Mouse (Mus musculus) forebrain, embryonic 15.5 days (tissue): Measurements from ENCODE around the gene Adora2b. TPM values are rescaled to one million over a fixed set of nuclear protein-coding genes. Genes with fewer than 3 reads are reported as not detected.
A peak's percentile ranks its signal among the peaks of the same experiment; 100 is the strongest.
"Not testable (repeated sequence)": the region's sequence is repeated elsewhere in the genome, so short reads cannot be mapped to it uniquely, and the experiment has no call there.

Source experiments
- ATAC-seq: fragments of 200-750 bp; cut with Nextera tagmentation; replicated peaks from 2 replicates; pipeline ENCODE4 v1.8.0; 2017; ENCODE audit warnings: mild to moderate bottlenecking, moderate TSS enrichment, moderate library complexity
- H3K27ac ChIP-seq: fragments of 300-500 bp; sonication (generic); replicated peaks from 2 replicates; pipeline ENCODE4 v1.5.1; 2015; ENCODE audit warnings: mild to moderate bottlenecking, inconsistent platforms
- H3K27me3 ChIP-seq: fragments of 300-500 bp; sonication (generic); 2 replicates; pipeline ENCODE4 v1.6.1; 2015; ENCODE audit warnings: inconsistent platforms
- H3K36me3 ChIP-seq: fragments of 300-500 bp; sonication (generic); 2 replicates; pipeline ENCODE4 v1.6.1; 2015; ENCODE audit warnings: mild to moderate bottlenecking, inconsistent platforms
- H3K4me1 ChIP-seq: fragments of 300-500 bp; sonication (generic); 2 replicates; pipeline ENCODE4 v1.6.1; 2015; ENCODE audit warnings: inconsistent platforms
- H3K4me2 ChIP-seq: fragments of 300-500 bp; sonication (generic); replicated peaks from 2 replicates; pipeline ENCODE4 v1.6.1; 2015; ENCODE audit warnings: mild to moderate bottlenecking, inconsistent platforms
- H3K4me3 ChIP-seq: fragments of 300-500 bp; sonication (generic); 2 replicates; pipeline ENCODE4 v1.5.1; 2015; ENCODE audit warnings: mild to moderate bottlenecking, inconsistent platforms
- H3K9ac ChIP-seq: fragments of 300-500 bp; sonication (generic); replicated peaks from 2 replicates; pipeline ENCODE4 v1.6.1; 2015; ENCODE audit warnings: mild to moderate bottlenecking, inconsistent platforms
- H3K9me3 ChIP-seq: fragments of 300-500 bp; sonication (generic); 2 replicates; pipeline ENCODE4 v1.6.1; 2016; ENCODE audit warnings: inconsistent platforms
- WGBS: fragments of 180-500 bp; shearing (Covaris S2); methylation state at CpG from one replicate; pipeline ENCODE4 v1.1.7; 2015; ENCODE audit warnings: mixed read lengths; 5-methylcytosine and 5-hydroxymethylcytosine counted together
- polyA plus RNA-seq: library from polyadenylated mRNA; unstranded; fragments of >200 nt; fragmentation: Nextera tagmentation; extraction: Ambion mirVana; gene quantifications from 2 replicates; pipeline ENCODE4 v1.2.1, GENCODE M21; 2015

The Adora2b gene
- polyA plus RNA-seq, 1 experiment from 2014 or later = 2.4 TPM

DNA sequence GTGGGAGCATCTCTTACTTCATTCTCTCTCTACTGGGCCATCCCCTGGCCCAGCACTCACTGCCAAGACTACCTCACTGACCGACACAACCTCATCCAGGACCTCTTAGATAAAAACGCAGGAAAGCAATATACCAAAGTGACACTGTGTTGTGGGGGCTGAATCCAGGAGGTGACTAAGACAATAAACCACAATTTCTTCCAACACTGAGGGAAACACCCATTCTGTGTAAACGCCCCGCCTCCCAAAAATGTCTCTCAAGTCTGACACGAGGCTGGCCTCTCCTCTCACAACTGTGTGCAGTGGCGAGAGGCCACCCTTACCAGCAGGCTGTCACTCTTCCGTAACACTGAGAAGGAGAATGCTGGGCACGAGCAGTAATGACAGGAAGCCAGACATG lies 19.6 kb downstream of the Adora2b start:
- no peak overlapping the region for H3K9ac ChIP-seq
- H3K4me3 ChIP-seq = no peak overlapping the region
- H3K36me3 ChIP-seq = no peaks in the 10 kb centered on the region
- H3K9me3 ChIP-seq = no peaks in the 10 kb centered on the region
- no peak overlapping the region for H3K4me2 ChIP-seq
- peaks cover 15% of the 10 kb centered on the region for H3K4me1 ChIP-seq
- no peaks in the 10 kb centered on the region for H3K27me3 ChIP-seq
- ATAC-seq = no peak
- WGBS = 84% methylated on average over 8 of the region's 8 CpGs
- no peak overlapping the region for H3K27ac ChIP-seq

DNA sequence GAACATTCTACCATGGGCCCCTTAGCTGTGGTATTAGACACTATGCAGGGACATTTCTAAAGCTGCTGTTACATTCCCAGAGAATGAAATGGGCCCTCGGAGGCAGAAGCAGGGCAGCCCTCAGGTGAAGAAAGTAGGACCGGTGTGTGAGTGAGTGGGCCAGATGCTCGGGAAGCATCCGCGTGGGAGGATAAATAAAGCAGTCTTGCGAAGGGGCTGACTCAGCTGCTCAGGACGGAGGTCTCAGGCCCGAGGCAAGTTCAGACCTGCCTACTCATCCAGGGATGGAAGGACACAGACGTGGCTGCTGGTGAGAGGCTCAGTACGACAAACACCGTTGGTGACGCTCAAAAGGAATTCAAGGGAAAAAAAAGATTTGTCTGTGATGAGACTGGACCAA lies 20.3 kb downstream of the Adora2b start:
- Histone ChIP-seq H3K27ac (no peak overlapping the region), H3K9me3 (no peaks in the 10 kb centered on the region), H3K4me3 (no peak overlapping the region), H3K9ac (no peak overlapping the region), H3K36me3 (no peaks in the 10 kb centered on the region), H3K4me2 (no peak overlapping the region), H3K4me1 (peaks cover 15% of the 10 kb centered on the region), H3K27me3 (no peaks in the 10 kb centered on the region)
- WGBS = 89% methylated on average over 12 of the region's 12 CpGs
- no peak for ATAC-seq

DNA sequence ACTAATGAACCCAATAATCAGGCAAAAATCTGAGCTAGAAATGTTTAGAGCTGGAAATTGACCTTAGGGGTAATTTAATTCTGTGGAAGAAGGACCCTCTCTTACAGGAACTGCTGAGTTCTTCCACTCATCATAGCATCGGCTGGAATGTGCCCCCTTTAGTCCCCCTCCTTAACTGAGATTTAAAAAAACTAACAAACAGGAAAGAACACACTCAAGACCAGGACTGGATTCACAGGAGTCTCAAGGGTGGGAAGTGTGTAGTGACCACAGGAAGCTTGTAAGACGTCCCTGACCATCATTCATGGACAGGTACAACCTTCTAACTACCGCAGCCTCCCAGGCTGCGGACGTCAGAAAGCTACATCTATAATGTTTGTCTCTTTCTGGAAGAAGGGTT lies 22.1 kb downstream of the Adora2b start:
- peaks cover 15% of the 10 kb centered on the region for H3K4me1 ChIP-seq
- no peaks in the 10 kb centered on the region for H3K36me3 ChIP-seq
- WGBS = 71% methylated on average over 5 of the region's 5 CpGs
- H3K9me3 ChIP-seq = no peaks in the 10 kb centered on the region
- ATAC-seq = no peak
- no peak overlapping the region for H3K9ac ChIP-seq
- no peak overlapping the region for H3K27ac ChIP-seq
- H3K4me3 ChIP-seq = no peak overlapping the region
- no peak overlapping the region for H3K4me2 ChIP-seq
- H3K27me3 ChIP-seq = no peaks in the 10 kb centered on the region

DNA sequence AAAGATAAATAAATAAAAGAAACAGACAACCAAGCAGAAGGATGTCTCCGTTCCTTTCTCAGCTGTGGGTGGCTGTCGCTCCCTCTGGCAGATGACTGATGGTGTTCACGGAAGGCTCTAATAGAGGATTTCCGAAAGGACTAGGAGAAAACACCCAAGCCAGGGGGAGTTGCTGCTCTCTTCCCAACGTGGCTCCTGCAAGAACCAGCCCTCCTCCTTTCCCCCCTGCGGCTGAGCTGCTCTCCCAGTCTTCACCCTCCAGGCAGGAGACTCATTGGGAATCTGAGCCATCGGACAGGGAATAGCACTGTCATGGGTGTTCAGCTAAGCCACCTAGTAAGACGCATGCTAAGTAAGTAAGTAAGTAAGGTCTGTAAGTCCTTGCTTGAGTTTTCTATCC lies 28.3 kb downstream of the Adora2b start:
- no peak for ATAC-seq
- Histone ChIP-seq H3K36me3 (no peaks in the 10 kb centered on the region), H3K27ac (no peak overlapping the region)

GRCm38 (mm10) chr11:62278027-62278426 lies 29.2 kb downstream of the Adora2b start:
- H3K9ac ChIP-seq = no peak overlapping the region
- no peaks in the 10 kb centered on the region for H3K9me3 ChIP-seq
- no peaks in the 10 kb centered on the region for H3K27me3 ChIP-seq
- peaks cover 11% of the 10 kb centered on the region for H3K4me1 ChIP-seq
- H3K36me3 ChIP-seq = no peaks in the 10 kb centered on the region
- no peak overlapping the region for H3K4me2 ChIP-seq
- no peak for ATAC-seq
- no peak overlapping the region for H3K4me3 ChIP-seq
- WGBS = 28% methylated on average over 5 of the region's 5 CpGs
- H3K27ac ChIP-seq = no peak overlapping the region

More for the DNA sequence above, 28.3 kb downstream of the Adora2b start:
- no peaks in the 10 kb centered on the region for H3K27me3 ChIP-seq
- no peaks in the 10 kb centered on the region for H3K9me3 ChIP-seq
- WGBS = 65% methylated on average over 8 of the region's 8 CpGs
- peaks cover 4% of the 10 kb centered on the region for H3K4me1 ChIP-seq
- H3K4me3 ChIP-seq = no peak overlapping the region
- no peak overlapping the region for H3K4me2 ChIP-seq
- H3K9ac ChIP-seq = no peak overlapping the region

DNA sequence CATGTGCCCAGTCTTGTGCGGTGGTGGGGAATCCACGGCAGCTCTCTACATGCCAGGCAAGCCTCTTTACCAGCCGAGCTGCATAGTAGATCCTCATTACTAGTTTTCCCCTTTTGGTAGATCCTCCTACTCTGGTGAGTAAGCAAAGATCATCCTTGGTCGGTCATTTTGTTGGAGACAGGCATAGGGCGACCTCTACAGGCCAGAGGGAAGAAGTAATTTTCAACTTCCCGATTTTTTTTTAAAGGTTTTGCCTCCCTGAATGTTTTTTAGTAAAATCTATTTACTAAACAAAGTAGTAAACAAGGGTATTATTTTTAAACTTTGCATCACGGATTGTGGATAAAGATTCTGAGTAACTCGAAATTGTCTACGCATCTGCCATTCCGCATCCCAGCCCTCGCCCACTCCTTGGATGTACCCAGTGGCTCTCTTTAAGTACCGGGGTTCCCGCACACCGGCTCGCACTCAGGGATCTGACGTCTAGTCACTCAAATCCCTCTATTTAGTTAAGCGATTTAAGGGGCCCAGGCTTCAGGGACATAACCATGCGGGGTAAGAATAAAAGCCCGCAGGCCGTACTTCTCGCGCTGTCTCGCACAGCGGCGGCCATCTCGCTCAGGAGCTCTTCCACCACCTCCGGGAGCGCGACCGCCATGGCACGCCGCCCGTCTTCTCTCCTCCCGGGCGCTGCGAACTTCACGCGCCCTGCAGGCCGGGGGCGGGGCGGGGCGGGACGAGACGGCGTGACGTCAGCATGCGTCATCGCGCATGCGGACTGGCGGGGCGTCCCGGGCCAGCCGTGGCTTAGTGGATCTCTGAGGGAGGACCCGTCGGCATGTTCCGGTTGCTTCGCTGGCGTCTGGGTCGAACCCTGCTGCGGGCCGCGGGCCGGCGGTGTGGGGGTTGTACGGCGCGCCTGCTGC lies 32.2 kb downstream of the Adora2b start, which contains the start of the genes Zswim7 and Ttc19:
Gene Zswim7 (minus strand): TSS at position 701 of the 926 bp plus-strand sequence.
Gene Ttc19 (plus strand): TSS at position 799 of the 926 bp plus-strand sequence.
- H3K9ac ChIP-seq = peak within 1 kb of the TSS; percentile 74
- H3K4me2 ChIP-seq = peak within 1 kb of the TSS; percentile 77
- peak within 1 kb of the TSS; percentile 73 for H3K4me3 ChIP-seq
- H3K27me3 ChIP-seq = no peaks in the 10 kb centered on the region
- H3K27ac ChIP-seq = peak within 1 kb of the TSS; percentile 82
- H3K9me3 ChIP-seq = no peaks in the 10 kb centered on the region
- under 1% methylated on average over 68 of the region's 68 CpGs for WGBS
- peaks cover 23% of the 10 kb centered on the region for H3K36me3 ChIP-seq
- H3K4me1 ChIP-seq = peaks cover 11% of the 10 kb centered on the region
- ATAC-seq = peak; percentile 97

- Histone ChIP-seq H3K4me3 (peak overlapping the region; percentile 73), H3K36me3 (peaks cover 26% of the 10 kb centered on the region), H3K27me3 (no peaks in the 10 kb centered on the region), H3K4me2 (peak overlapping the region; percentile 77), H3K9ac (peak overlapping the region; percentile 74), H3K9me3 (no peaks in the 10 kb centered on the region), H3K4me1 (peaks cover 11% of the 10 kb centered on the region), H3K27ac (peak overlapping the region; percentile 82)
- WGBS = under 1% methylated on average over 46 of the region's 57 CpGs
- ATAC-seq = no peak; the same call in none of the 2 replicates
These were observed 32.8 kb downstream of the Adora2b start for GRCm38 (mm10) chr11:62281601-62281997.

DNA sequence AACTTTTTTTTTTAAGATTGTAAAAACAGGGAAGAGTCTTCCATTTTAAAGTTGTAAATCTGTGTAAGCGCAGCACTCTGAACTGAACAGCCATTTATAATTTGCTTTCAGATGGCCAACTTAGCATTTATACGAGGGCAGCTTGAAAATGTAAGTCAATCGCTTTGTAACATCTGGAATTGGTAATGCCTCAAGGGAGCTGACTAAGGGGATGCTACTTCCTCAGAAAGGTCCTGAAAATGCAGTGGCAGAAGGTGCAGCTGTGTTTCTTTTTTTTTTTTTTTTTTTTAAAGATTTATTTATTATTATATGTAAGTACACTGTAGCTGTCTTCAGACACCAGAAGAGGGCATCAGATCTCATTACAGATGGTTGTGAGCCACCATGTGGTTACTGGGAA lies 35.2 kb downstream of the Adora2b start:
- not testable (repeated sequence) for ATAC-seq

DNA sequence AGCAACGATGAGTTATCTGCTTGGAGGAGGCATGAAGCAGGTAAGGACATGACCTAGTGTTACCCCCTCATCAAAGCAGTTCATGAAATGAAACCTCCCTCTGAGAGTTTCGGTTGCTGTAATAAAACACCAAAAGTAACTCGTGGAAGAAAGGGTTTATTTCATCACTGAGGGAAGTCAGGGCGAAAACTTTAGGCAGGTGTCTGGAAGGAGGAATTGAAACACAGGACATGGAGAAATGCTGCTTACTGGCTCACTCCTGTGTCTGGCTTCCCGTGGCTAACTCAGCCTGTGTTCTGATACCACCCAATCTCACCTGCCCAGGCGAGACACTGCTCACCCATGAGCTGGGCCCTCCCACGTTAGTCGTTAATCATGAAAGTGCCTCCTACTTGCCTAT lies 36.2 kb downstream of the Adora2b start:
- no peaks in the 10 kb centered on the region for H3K27me3 ChIP-seq
- peaks cover 39% of the 10 kb centered on the region for H3K36me3 ChIP-seq
- H3K4me1 ChIP-seq = peaks cover 11% of the 10 kb centered on the region
- H3K9me3 ChIP-seq = no peaks in the 10 kb centered on the region
- H3K4me2 ChIP-seq = no peak overlapping the region
- WGBS = 93% methylated on average over 8 of the region's 8 CpGs
- ATAC-seq = no peak
- H3K4me3 ChIP-seq = no peak overlapping the region
- H3K27ac ChIP-seq = no peak overlapping the region
- no peak overlapping the region for H3K9ac ChIP-seq

More for the DNA sequence above, 35.2 kb downstream of the Adora2b start:
- not testable (repeated sequence) for H3K9ac ChIP-seq, H3K27me3 ChIP-seq, H3K4me3 ChIP-seq, H3K9me3 ChIP-seq, H3K27ac ChIP-seq, H3K4me2 ChIP-seq
- H3K4me1 ChIP-seq = peaks cover 11% of the 10 kb centered on the region
- 93% methylated on average over 3 of the region's 3 CpGs for WGBS
- H3K36me3 ChIP-seq = peaks cover 37% of the 10 kb centered on the region

- ATAC-seq = no peak
- 95% methylated on average over 1 of the region's 1 CpGs for WGBS
- no peaks in the 10 kb centered on the region for H3K27me3 ChIP-seq
- H3K36me3 ChIP-seq = peaks cover 46% of the 10 kb centered on the region
- no peaks in the 10 kb centered on the region for H3K9me3 ChIP-seq
- peaks cover 2% of the 10 kb centered on the region; the same call in 1 of the 2 replicates for H3K4me1 ChIP-seq
- H3K27ac ChIP-seq = no peak overlapping the region
- H3K9ac ChIP-seq = no peak overlapping the region
- H3K4me2 ChIP-seq = no peak overlapping the region
- no peak overlapping the region for H3K4me3 ChIP-seq
These were observed 38.9 kb downstream of the Adora2b start for GRCm38 (mm10) chr11:62287700-62288099.

DNA sequence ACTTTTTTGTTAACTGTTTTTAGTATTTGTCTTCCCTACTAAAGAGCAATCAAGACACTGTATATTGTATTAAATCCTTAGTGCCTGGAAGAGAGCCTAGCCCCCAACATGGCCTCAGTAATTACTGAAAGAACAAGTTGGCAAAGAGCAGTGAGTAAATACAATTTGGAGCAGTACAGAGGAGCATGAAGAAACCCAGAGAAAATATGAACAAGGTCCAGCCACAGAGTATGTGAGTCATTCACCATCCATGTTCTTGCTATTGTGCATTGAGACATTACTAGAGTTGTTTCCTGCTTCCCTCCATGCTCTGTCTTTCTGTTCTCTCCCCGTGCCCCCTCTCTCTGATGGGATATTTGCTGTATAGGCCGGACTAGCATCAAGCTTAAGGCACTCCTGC lies 45.3 kb downstream of the Adora2b start:
- Histone ChIP-seq H3K4me1 (no peaks in the 10 kb centered on the region), H3K4me3 (no peak overlapping the region), H3K27me3 (no peaks in the 10 kb centered on the region), H3K9me3 (no peaks in the 10 kb centered on the region), H3K27ac (no peak overlapping the region), H3K36me3 (peaks cover 33% of the 10 kb centered on the region), H3K4me2 (no peak overlapping the region), H3K9ac (no peak overlapping the region)
- ATAC-seq = no peak
- WGBS = 92% methylated on average over 2 of the region's 2 CpGs

GRCm38 (mm10) chr11:62298883-62299282 lies 50.1 kb downstream of the Adora2b start:
- Histone ChIP-seq H3K4me2 (no peak overlapping the region), H3K4me1 (no peaks in the 10 kb centered on the region), H3K27me3 (no peaks in the 10 kb centered on the region), H3K27ac (no peak overlapping the region), H3K36me3 (peaks cover 16% of the 10 kb centered on the region), H3K9ac (no peak overlapping the region), H3K9me3 (no peaks in the 10 kb centered on the region), H3K4me3 (no peak overlapping the region)
- no peak for ATAC-seq
- 88% methylated on average over 6 of the region's 6 CpGs for WGBS
